Mouse (Mus musculus) neural tube, embryonic 14.5 days (tissue): ENCODE measurements around the gene Vwa7. TPM values are rescaled to one million over a fixed set of nuclear protein-coding genes. Genes with fewer than 3 reads are reported as not detected.

ENCODE experiments used
- ATAC-seq: fragments of 200-750 bp; cut with Nextera tagmentation; 2 replicates; pipeline ENCODE4 v1.8.0; 2017; ENCODE audit warnings: low read depth, mild to moderate bottlenecking, moderate TSS enrichment, moderate library complexity
- H3K27ac ChIP-seq: fragments of 300-500 bp; sonication (generic); 2 replicates; pipeline ENCODE4 v1.5.1; 2014; ENCODE audit warnings: low read depth, mild to moderate bottlenecking, control low read depth, low read length, moderate library complexity, mixed read lengths
- H3K27me3 ChIP-seq: fragments of 300-500 bp; sonication (generic); 2 replicates; pipeline ENCODE4 v1.6.1; 2014; ENCODE audit warnings: low read length; ENCODE audit not compliant: control insufficient read depth, insufficient read depth
- H3K36me3 ChIP-seq: fragments of 300-500 bp; sonication (generic); 2 replicates; pipeline ENCODE4 v1.6.1; 2014; ENCODE audit warnings: low read length, mixed read lengths; ENCODE audit not compliant: control insufficient read depth, insufficient read depth
- H3K4me1 ChIP-seq: fragments of 300-500 bp; sonication (generic); 2 replicates; pipeline ENCODE4 v1.6.1; 2014; ENCODE audit warnings: low read length; ENCODE audit not compliant: control insufficient read depth, insufficient read depth
- H3K4me2 ChIP-seq: fragments of 300-500 bp; sonication (generic); 2 replicates; pipeline ENCODE4 v1.6.1; 2014; ENCODE audit warnings: mild to moderate bottlenecking, low read depth, low read length, control low read depth
- H3K4me3 ChIP-seq: fragments of 300-500 bp; sonication (generic); 2 replicates; pipeline ENCODE4 v1.5.1; 2014; ENCODE audit warnings: low read depth, low read length, control low read depth, mixed read lengths
- H3K9ac ChIP-seq: fragments of 300-500 bp; sonication (generic); replicated peaks from 2 replicates; pipeline ENCODE4 v1.6.1; 2014; ENCODE audit warnings: low read depth, mild to moderate bottlenecking, control low read depth, low read length, mixed read lengths
- H3K9me3 ChIP-seq: fragments of 300-500 bp; sonication (generic); 2 replicates; pipeline ENCODE4 v1.6.1; 2016; ENCODE audit warnings: low read length; ENCODE audit not compliant: control insufficient read depth
- WGBS: fragments of 180-500 bp; shearing (Covaris S2); extraction: QIAGEN DNeasy Blood & Tissue Kit; methylation state at CpG from one replicate; pipeline ENCODE4 v1.1.7; 2014; 5-methylcytosine and 5-hydroxymethylcytosine counted together
- polyA plus RNA-seq: library from polyadenylated mRNA; unstranded; fragments of >200 nt; fragmentation: Nextera tagmentation; extraction: Ambion mirVana; gene quantifications from 2 replicates; pipeline ENCODE4 v1.2.1, GENCODE M21; 2014

Gene Vwa7
- polyA plus RNA-seq, 1 experiment from 2014 or later, result 0.11 TPM

DNA sequence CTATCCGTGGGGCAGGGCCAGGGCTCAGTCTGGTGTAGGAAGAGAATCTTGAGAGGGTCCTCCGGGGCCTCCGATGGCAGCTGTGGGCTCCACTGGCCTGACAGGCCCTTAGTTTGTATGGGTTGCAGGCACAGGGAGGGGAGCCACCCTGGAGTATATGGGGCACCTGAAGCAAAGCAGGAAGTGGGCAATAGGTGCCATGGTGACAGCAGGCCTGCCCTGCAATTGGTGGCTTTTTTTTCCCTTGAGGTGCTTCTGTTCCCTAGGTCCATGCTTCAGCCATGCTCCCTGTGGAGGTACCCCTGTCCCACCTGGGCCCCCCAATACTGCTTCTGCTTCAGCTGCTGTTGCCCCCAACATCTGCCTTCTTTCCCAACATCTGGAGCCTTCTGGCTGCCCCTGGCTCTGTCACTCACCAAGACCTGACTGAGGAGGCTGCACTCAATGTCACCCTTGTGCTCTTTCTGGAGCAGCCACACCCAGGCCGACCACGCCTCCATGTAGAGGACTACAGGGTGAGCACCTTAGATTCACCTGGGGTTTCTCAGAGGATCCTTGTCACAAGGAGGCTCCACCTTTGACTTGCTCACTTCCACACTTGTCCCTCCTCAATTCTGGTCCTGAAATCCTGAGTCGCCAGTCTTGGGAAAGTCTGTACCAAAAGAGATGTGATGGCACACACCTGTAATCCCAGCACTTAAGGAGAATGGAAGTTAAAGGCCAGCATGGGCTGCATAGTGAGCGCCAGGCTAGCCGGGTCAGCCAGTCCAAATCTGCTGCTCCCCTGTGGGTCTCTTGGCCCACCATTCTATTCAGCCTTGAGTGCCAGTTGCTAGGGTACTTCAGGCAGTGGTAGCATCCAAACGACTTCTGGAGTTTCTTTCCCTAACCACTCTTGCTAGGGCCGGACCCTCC lies 669 bp downstream of the Vwa7 start:
- Histone ChIP-seq H3K27me3 (no peaks in the 10 kb centered on the region), H3K36me3 (peaks cover 43% of the 10 kb centered on the region), H3K4me3 (no peak overlapping the region), H3K9ac (no peak overlapping the region), H3K4me2 (no peak overlapping the region), H3K27ac (no peak overlapping the region), H3K4me1 (no peaks in the 10 kb centered on the region), H3K9me3 (no peaks in the 10 kb centered on the region)
- WGBS, result 83% methylated on average over 10 of the region's 10 CpGs
- ATAC-seq, result no peak

DNA sequence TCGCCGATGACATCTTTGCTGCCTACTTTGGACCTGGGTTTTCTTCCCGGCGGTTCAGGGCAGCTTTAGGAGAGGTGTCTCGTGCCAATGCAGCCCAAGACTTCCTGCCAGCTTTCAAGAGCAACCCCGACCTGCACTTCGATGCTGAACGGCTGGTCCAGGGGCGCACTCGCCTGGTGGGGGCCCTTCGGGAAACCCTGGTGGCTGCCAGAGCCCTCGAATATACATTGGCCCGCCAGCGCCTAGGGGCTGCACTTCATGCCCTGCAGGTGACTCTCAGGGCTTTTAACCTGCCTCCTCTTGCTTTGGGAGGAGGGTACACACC lies 1.3 kb downstream of the Vwa7 start:
- Histone ChIP-seq H3K27ac (no peak overlapping the region), H3K4me3 (no peak overlapping the region), H3K36me3 (peaks cover 37% of the 10 kb centered on the region), H3K4me1 (no peaks in the 10 kb centered on the region), H3K4me2 (no peak overlapping the region), H3K9me3 (no peaks in the 10 kb centered on the region), H3K27me3 (no peaks in the 10 kb centered on the region), H3K9ac (no peak overlapping the region)
- no peak for ATAC-seq
- WGBS, result 78% methylated on average over 14 of the region's 14 CpGs

- no peak for ATAC-seq
- H3K9me3 ChIP-seq, result no peaks in the 10 kb centered on the region
- no peaks in the 10 kb centered on the region for H3K4me1 ChIP-seq
- H3K4me2 ChIP-seq, result no peak overlapping the region
- no peaks in the 10 kb centered on the region for H3K27me3 ChIP-seq
- H3K27ac ChIP-seq, result no peak overlapping the region
- peaks cover 32% of the 10 kb centered on the region for H3K36me3 ChIP-seq
- no peak overlapping the region for H3K4me3 ChIP-seq
- 73% methylated on average over 3 of the region's 3 CpGs for WGBS
- H3K9ac ChIP-seq, result no peak overlapping the region
Measured at GRCm38 (mm10) chr17:35018171-35018570, 1.8 kb downstream of the Vwa7 start.

DNA sequence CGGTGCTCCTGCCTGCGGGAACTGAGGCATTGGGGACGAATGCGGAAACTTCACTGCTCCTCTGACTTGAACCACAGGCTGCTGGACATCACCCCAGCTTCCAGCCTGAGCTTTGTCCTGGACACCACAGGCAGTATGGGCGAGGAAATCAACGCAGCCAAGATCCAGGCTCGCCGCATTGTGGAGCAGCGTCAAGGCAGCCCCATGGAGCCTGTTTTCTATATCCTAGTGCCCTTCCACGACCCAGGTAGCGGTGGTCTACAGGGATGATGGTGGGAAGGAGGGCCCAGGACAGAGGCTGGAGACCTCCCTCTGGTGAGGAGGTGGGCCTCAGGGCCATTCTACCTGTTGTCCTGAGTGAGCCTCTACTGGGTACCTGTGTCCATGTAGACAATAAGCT lies 3.5 kb downstream of the Vwa7 start:
- H3K4me2 ChIP-seq, result no peak overlapping the region
- peaks cover 15% of the 10 kb centered on the region for H3K36me3 ChIP-seq
- H3K9me3 ChIP-seq, result no peaks in the 10 kb centered on the region
- no peak for ATAC-seq
- WGBS, result 74% methylated on average over 11 of the region's 11 CpGs
- H3K27me3 ChIP-seq, result no peaks in the 10 kb centered on the region
- no peaks in the 10 kb centered on the region for H3K4me1 ChIP-seq
- no peak overlapping the region for H3K4me3 ChIP-seq
- no peak overlapping the region for H3K9ac ChIP-seq
- H3K27ac ChIP-seq, result no peak overlapping the region

- no peak overlapping the region for H3K9ac ChIP-seq
- H3K4me3 ChIP-seq, result no peak overlapping the region
- 86% methylated on average over 8 of the region's 8 CpGs for WGBS
- no peak overlapping the region for H3K4me2 ChIP-seq
- no peaks in the 10 kb centered on the region for H3K27me3 ChIP-seq
- H3K9me3 ChIP-seq, result no peaks in the 10 kb centered on the region
- no peak for ATAC-seq
- H3K27ac ChIP-seq, result no peak overlapping the region
- no peaks in the 10 kb centered on the region for H3K4me1 ChIP-seq
- H3K36me3 ChIP-seq, result peaks cover 8% of the 10 kb centered on the region
Measured at GRCm38 (mm10) chr17:35020551-35020950, 4.2 kb downstream of the Vwa7 start.

- Histone ChIP-seq H3K4me1 (no peaks in the 10 kb centered on the region), H3K27me3 (no peaks in the 10 kb centered on the region), H3K4me3 (no peak overlapping the region), H3K4me2 (no peak overlapping the region), H3K36me3 (peaks cover 4% of the 10 kb centered on the region; the same call in 1 of the 2 replicates), H3K9ac (no peak overlapping the region), H3K27ac (no peak overlapping the region), H3K9me3 (no peaks in the 10 kb centered on the region)
- ATAC-seq, result peak; percentile 44; the same call in 1 of the 2 replicates
- 8% methylated on average over 17 of the region's 17 CpGs for WGBS
Measured at GRCm38 (mm10) chr17:35021163-35021808, 4.9 kb downstream of the Vwa7 start.

DNA sequence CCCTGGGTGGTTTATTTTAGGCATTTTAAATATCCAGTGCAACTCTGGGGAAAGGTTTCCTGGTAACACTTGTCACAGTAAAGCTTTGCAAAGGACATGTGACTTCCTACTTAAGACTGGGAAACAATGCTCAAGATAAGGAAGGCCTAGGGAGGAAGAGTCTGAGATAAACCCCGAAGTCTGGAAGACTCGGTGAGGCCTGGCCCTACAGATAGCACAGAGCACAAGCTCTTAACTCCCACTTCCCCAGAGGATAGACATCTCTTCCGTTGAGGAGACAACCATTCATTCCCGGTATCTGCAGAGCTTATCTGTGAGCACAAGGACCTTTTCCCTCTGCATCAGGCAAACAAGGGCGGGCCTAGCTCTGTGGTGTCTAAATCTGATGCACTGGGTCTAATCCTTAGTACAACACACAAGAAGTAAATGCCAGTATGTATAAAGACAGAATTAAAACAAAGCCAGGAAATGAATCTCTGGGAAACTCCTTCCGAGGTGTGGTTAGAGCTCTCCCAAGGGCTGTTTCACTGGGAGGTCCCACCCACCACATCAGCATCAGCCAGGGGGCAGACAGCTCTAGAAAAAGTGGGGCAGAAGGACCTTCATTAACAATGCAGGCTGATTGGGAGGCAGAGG lies 5.6 kb downstream of the Vwa7 start:
- H3K4me1 ChIP-seq, result no peaks in the 10 kb centered on the region
- no peak overlapping the region for H3K4me3 ChIP-seq
- H3K27ac ChIP-seq, result no peak overlapping the region
- 77% methylated on average over 6 of the region's 6 CpGs for WGBS
- H3K9me3 ChIP-seq, result no peaks in the 10 kb centered on the region
- ATAC-seq, result no peak
- H3K9ac ChIP-seq, result no peak overlapping the region
- no peak overlapping the region for H3K4me2 ChIP-seq
- H3K36me3 ChIP-seq, result no peaks in the 10 kb centered on the region
- no peaks in the 10 kb centered on the region for H3K27me3 ChIP-seq

- H3K9me3 ChIP-seq, result no peaks in the 10 kb centered on the region
- no peaks in the 10 kb centered on the region for H3K36me3 ChIP-seq
- no peaks in the 10 kb centered on the region for H3K4me1 ChIP-seq
- H3K27me3 ChIP-seq, result no peaks in the 10 kb centered on the region
- no peak overlapping the region for H3K4me2 ChIP-seq
- ATAC-seq, result no peak
- 93% methylated on average over 8 of the region's 8 CpGs for WGBS
- no peak overlapping the region for H3K9ac ChIP-seq
- H3K27ac ChIP-seq, result no peak overlapping the region
- no peak overlapping the region for H3K4me3 ChIP-seq
Measured at GRCm38 (mm10) chr17:35022541-35023060, 6.2 kb downstream of the Vwa7 start.

DNA sequence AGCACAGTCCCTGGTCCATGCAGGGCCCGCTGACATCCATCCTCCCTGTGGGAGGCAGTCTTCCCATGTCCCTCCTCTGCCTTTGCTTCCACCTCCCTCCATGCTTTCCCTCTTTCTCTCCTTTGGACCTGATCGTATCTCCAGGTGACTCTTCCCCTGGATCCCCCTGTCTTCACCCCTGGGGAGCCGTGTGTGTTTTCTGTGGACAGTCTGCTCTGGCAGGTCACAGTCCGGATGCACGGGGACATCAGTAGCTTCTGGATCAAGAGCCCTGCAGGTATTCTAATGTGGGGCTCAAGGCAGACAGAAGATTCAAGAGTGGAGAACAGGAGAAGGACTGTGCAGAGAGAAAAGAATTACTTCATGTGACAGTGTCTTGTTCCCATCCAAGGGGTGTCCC lies 6.8 kb downstream of the Vwa7 start:
- H3K27ac ChIP-seq, result no peak overlapping the region
- H3K4me3 ChIP-seq, result no peak overlapping the region
- WGBS, result 89% methylated on average over 5 of the region's 5 CpGs

More for the DNA sequence above, 6.8 kb downstream of the Vwa7 start:
- Histone ChIP-seq H3K9me3 (no peaks in the 10 kb centered on the region), H3K36me3 (no peaks in the 10 kb centered on the region), H3K4me1 (no peaks in the 10 kb centered on the region), H3K27me3 (no peaks in the 10 kb centered on the region), H3K9ac (no peak overlapping the region), H3K4me2 (no peak overlapping the region)
- no peak for ATAC-seq
